Mouse (Mus musculus) adrenal gland, postnatal 10 days (tissue): ENCODE results near the gene Eif3b. TPM values are rescaled to one million over a fixed set of nuclear protein-coding genes. Genes with fewer than 3 reads are reported as not detected.

Experiments
- DNase-seq: peaks from one replicate; pipeline ENCODE4 v3.0.0; 2021; ENCODE audit warnings: mixed read lengths
- long read RNA-seq, 2 experiments: library from polyadenylated mRNA; stranded (forward); transcript quantifications; one replicate each; pipeline ENCODE4 v2.0.0; 2021
- total RNA-seq, 2 experiments: library from RNA; stranded (reverse); gene quantifications; 2 replicates each; pipeline ENCODE4 v1.2.3; 2021

Gene Eif3b
- 100 to 1,000 TPM; 132 to 140 TPM for total RNA-seq
- long read RNA-seq, experiment 1, transcript Eif3b-201 (19 exons, 2,945 nt): major isoform, 297 of 363 reads
- long read RNA-seq, experiment 1, partial matches to known transcripts: 48 of 363 reads
- long read RNA-seq, experiment 1, other reads (novel, unspliced or antisense): 18 of 363 reads
- long read RNA-seq, experiment 2, transcript Eif3b-201 (19 exons, 2,945 nt): major isoform, 160 of 187 reads
- long read RNA-seq, experiment 2, partial matches to known transcripts: 20 of 187 reads
- long read RNA-seq, experiment 2, other reads (novel, unspliced or antisense): 7 of 187 reads

GRCm38 (mm10) chr5:140418489-140419441 lies at the start of gene Eif3b:
TSS of gene Eif3b (plus strand) at chr5:140419328.
- DNase-seq: peak; percentile 92

GRCm38 (mm10) chr5:140369466-140369865 lies 49.7 kb upstream of the Eif3b start:
- no peak for DNase-seq

- peak; percentile 20 for DNase-seq
Observed at GRCm38 (mm10) chr5:140370446-140371254, 48.5 kb upstream of the Eif3b start.

GRCm38 (mm10) chr5:140371671-140372070 lies 47.5 kb upstream of the Eif3b start:
- no peak for DNase-seq

- no peak for DNase-seq
Observed at GRCm38 (mm10) chr5:140373711-140374110, 45.4 kb upstream of the Eif3b start.

- no peak for DNase-seq
Observed at GRCm38 (mm10) chr5:140374226-140374625, 44.9 kb upstream of the Eif3b start.

GRCm38 (mm10) chr5:140375249-140375829 lies 43.8 kb upstream of the Eif3b start:
- no peak for DNase-seq

- DNase-seq: peak; percentile 36
Observed at GRCm38 (mm10) chr5:140378121-140378853, 40.8 kb upstream of the Eif3b start.

- DNase-seq: no peak
Observed at GRCm38 (mm10) chr5:140379299-140379698, 39.8 kb upstream of the Eif3b start.

- DNase-seq: no peak
Observed at GRCm38 (mm10) chr5:140381156-140381555, 38.0 kb upstream of the Eif3b start.

- no peak for DNase-seq
Observed at GRCm38 (mm10) chr5:140382688-140383087, 36.4 kb upstream of the Eif3b start.

- no peak for DNase-seq
Observed at GRCm38 (mm10) chr5:140383559-140383958, 35.6 kb upstream of the Eif3b start.

GRCm38 (mm10) chr5:140384462-140384861 lies 34.7 kb upstream of the Eif3b start:
- DNase-seq: no peak

GRCm38 (mm10) chr5:140387236-140387635 lies 31.9 kb upstream of the Eif3b start:
- no peak for DNase-seq

GRCm38 (mm10) chr5:140387816-140388510 lies 31.2 kb upstream of the Eif3b start:
- no peak for DNase-seq

GRCm38 (mm10) chr5:140388588-140389576 lies 30.2 kb upstream of the Eif3b start, which contains the start of gene Snx8:
TSS of gene Snx8 (minus strand) at chr5:140389262.
- DNase-seq: peak; percentile 99

GRCm38 (mm10) chr5:140389647-140390046 lies 29.5 kb upstream of the Eif3b start:
- DNase-seq: no peak

GRCm38 (mm10) chr5:140391435-140391834 lies 27.7 kb upstream of the Eif3b start:
- peak; percentile 43 for DNase-seq

GRCm38 (mm10) chr5:140391981-140392380 lies 27.1 kb upstream of the Eif3b start:
- DNase-seq: no peak
